Mouse (Mus musculus) left cerebral cortex, adult 2 months (tissue): ENCODE data around the gene Golim4. TPM values are rescaled to one million over a fixed set of nuclear protein-coding genes. Genes with fewer than 3 reads are reported as not detected.

Experiments
- DNase-seq, 2 experiments: peaks; one replicate each; pipeline ENCODE4 v3.0.0; 2021 to 2022; ENCODE audit warnings: low spot score in 2 of 2, mixed read lengths in 1 of 2; ENCODE audit errors: extremely low spot score in 1 of 2
- H3K27ac ChIP-seq: fragments of 200-600 bp; 2 replicates; pipeline ENCODE4 v1.8.1; 2022
- H3K4me3 ChIP-seq: fragments of 200-600 bp; 2 replicates; pipeline ENCODE4 v1.8.1; 2022
- CTCF ChIP-seq: fragments of 200-600 bp; IDR thresholded peaks from 2 replicates; pipeline ENCODE4 v1.8.1; 2022; ENCODE audit warnings: antibody characterized with exemption, mild to moderate bottlenecking, moderate library complexity
- intact Hi-C: fragments of 180-260 bp; cut with DNase I; formaldehyde crosslinking; loops from one replicate; pipeline ENCODE4 v1.15.1; 2025
- total RNA-seq, 2 experiments: library from RNA; stranded (reverse); gene quantifications; 2 replicates each; pipeline ENCODE4 v1.2.3; 2021

Golim4 gene
- total RNA-seq, 2 experiments from 2014 or later = 19.4 to 24.4 TPM

- DNase-seq = no peak
- intact Hi-C loops = no loop called here
- no peak for TF ChIP-seq CTCF
- H3K27ac ChIP-seq = no peak overlapping the region
- no peak overlapping the region for H3K4me3 ChIP-seq
Measured at GRCm38 (mm10) chr3:75835286-75835967, 121.3 kb downstream of the Golim4 start.

GRCm38 (mm10) chr3:75834827-75835226, 121.9 kb downstream of the Golim4 start:
- intact Hi-C loops = no loop called here
- TF ChIP-seq CTCF = no peak
- no peak for DNase-seq
- Histone ChIP-seq H3K4me3 (no peak overlapping the region), H3K27ac (no peak overlapping the region)

Other genes with a start within 250 kb of the Golim4 start
- gene Gm29133, start 208.8 kb downstream of the Golim4 start, total RNA-seq = not detected
- gene Fstl5, start 117.3 kb upstream of the Golim4 start, total RNA-seq = 10 to 100 TPM; 17.9 to 19.2 TPM